ENCODE assay signal across 12 mouse cellular contexts in genomic region chr12:38598096-38598495, GRCm38 (mm10).
A peak's percentile ranks its signal among the peaks of the same experiment; 100 is the strongest.
DNase-seq lines count a peak whose midpoint lies in the region; ATAC-seq and TF ChIP-seq lines count a peak whose summit lies in the region.
"Had no signal": no experiment of that assay in that cellular context is flagged by ENCODE, and none has a peak within 500 bp of the region (broad histone marks: within the 10 kb centered on the region; RNA-seq: fewer than 3 reads in every experiment).

No protein-coding gene starts in this region.

- no peaks in the 10 kb centered on the region for H3K36me3 ChIP-seq in hindbrain, embryonic 11.5 days (ENCODE audit: control insufficient read depth, insufficient read depth, low read length)
- no peaks in the 10 kb centered on the region for H3K36me3 ChIP-seq in hindbrain, embryonic 10.5 days
- no peaks in the 10 kb centered on the region for H3K36me3 ChIP-seq in CH12.LX (replicated peaks in 1 of 2; ENCODE audit: control insufficient read depth in 1 of 2, insufficient read depth in 1 of 2, low read length in 1 of 2)
- no peaks in the 10 kb centered on the region for H3K36me3 ChIP-seq in liver, embryonic 12.5 days
- H3K36me3 ChIP-seq: heart, embryonic 12.5 days; liver, embryonic 15.5 days had no signal

- TF ChIP-seq POLR2A in CH12.LX (IDR thresholded peaks at IDR 0.05; ENCODE audit: low read depth, low read length), result no peak
- TF ChIP-seq POLR2A in cortical plate, adult 2 months (IDR thresholded peaks at IDR 0.05; ENCODE audit: extremely low read depth, insufficient read depth, low read length), result no peak

- 0 out of 2 replicates have a peak, but pooled peaks cover 2% of the 10 kb centered on the region for H3K4me1 ChIP-seq in hindbrain, embryonic 11.5 days (replicated peaks; ENCODE audit: control insufficient read depth, insufficient read depth, low read length)
- peaks cover 6% of the 10 kb centered on the region; the same call in 1 of the 2 replicates for H3K4me1 ChIP-seq in hindbrain, embryonic 10.5 days (replicated peaks)
- H3K4me1 ChIP-seq in CH12.LX (ENCODE audit: control insufficient read depth in 1 of 2, insufficient read depth in 2 of 2), result no peaks in the 10 kb centered on the region
- H3K4me1 ChIP-seq in cortical plate, adult 2 months (ENCODE audit: control insufficient read depth, insufficient read depth, low read length), result peaks cover 2% of the 10 kb centered on the region
- H3K4me1 ChIP-seq in liver, embryonic 12.5 days, result no peaks in the 10 kb centered on the region
- H3K4me1 ChIP-seq: liver, embryonic 15.5 days had no signal

- 44% methylated on average over 2 of the region's 2 CpGs for WGBS in hindbrain, embryonic 11.5 days
- 43% methylated on average over 2 of the region's 2 CpGs for WGBS in hindbrain, embryonic 10.5 days
- WGBS in liver, embryonic 12.5 days (ENCODE audit: insufficient replicate concordance), result 51% methylated on average over 2 of the region's 2 CpGs

- TF ChIP-seq CTCF in CH12.LX (conservative IDR thresholded peaks at IDR 0.05 in 1 of 2, IDR thresholded peaks at IDR 0.05 in 1 of 2; ENCODE audit: low read depth in 2 of 2, low read length in 2 of 2), result peak in 1 of 2 experiments; percentile 23; a peak in 1 of 4 replicates
- 0 out of 2 replicates have a peak, but pooled peaks have one; percentile 1 for TF ChIP-seq CTCF in cortical plate, adult 2 months (IDR thresholded peaks at IDR 0.05; ENCODE audit: extremely low read depth, insufficient read depth, low read length)

- no peak overlapping the region for H3K4me3 ChIP-seq in hindbrain, embryonic 11.5 days (ENCODE audit: low read depth, low read length)
- H3K4me3 ChIP-seq in hindbrain, embryonic 10.5 days, result no peak overlapping the region
- H3K4me3 ChIP-seq in CH12.LX (replicated peaks in 1 of 3; ENCODE audit: low read depth in 2 of 3, low read length in 2 of 3, poor library complexity in 1 of 3), result no peak overlapping the region
- H3K4me3 ChIP-seq in cortical plate, adult 2 months (ENCODE audit: insufficient read depth, low read length), result no peak overlapping the region
- no peak overlapping the region for H3K4me3 ChIP-seq in liver, embryonic 12.5 days
- H3K4me3 ChIP-seq: heart, embryonic 12.5 days; liver, embryonic 15.5 days had no signal

- in situ Hi-C loops in CH12.LX (cut with MboI; ENCODE audit: low pct_ligation_motif_present, low pct_unique_long_range_greater_than_20kb, low sequenced_read_pairs), result no loop called here

- no peak for TF ChIP-seq EP300 in CH12.LX (IDR thresholded peaks at IDR 0.05; ENCODE audit: low read length)

- H3K9ac ChIP-seq in hindbrain, embryonic 11.5 days (ENCODE audit: low read depth, low read length), result no peak overlapping the region
- H3K9ac ChIP-seq in CH12.LX (ENCODE audit: insufficient read depth, low read depth), result no peak overlapping the region
- H3K9ac ChIP-seq in liver, embryonic 12.5 days, result no peak overlapping the region
- H3K9ac ChIP-seq: heart, embryonic 12.5 days; liver, embryonic 15.5 days had no signal

- dilution Hi-C loops in CH12.LX (cut with MboI; ENCODE audit: extremely low pct_ligation_motif_present, extremely low pct_unique_long_range_greater_than_20kb, low sequenced_read_pairs), result no loop called here

- H3K27ac ChIP-seq in hindbrain, embryonic 11.5 days (ENCODE audit: low read depth, low read length), result no peak overlapping the region
- no peak overlapping the region for H3K27ac ChIP-seq in hindbrain, embryonic 10.5 days
- no peak overlapping the region for H3K27ac ChIP-seq in CH12.LX (ENCODE audit: insufficient read depth, low read depth)
- no peak overlapping the region for H3K27ac ChIP-seq in cortical plate, adult 2 months (ENCODE audit: insufficient read depth, low read length)
- no peak overlapping the region for H3K27ac ChIP-seq in liver, embryonic 12.5 days
- H3K27ac ChIP-seq: liver, embryonic 15.5 days had no signal

- no peaks in the 10 kb centered on the region for H3K27me3 ChIP-seq in hindbrain, embryonic 11.5 days (ENCODE audit: control insufficient read depth, insufficient read depth, low read length)
- no peaks in the 10 kb centered on the region for H3K27me3 ChIP-seq in hindbrain, embryonic 10.5 days (ENCODE audit: insufficient read depth, poor library complexity, severe bottlenecking)
- no peaks in the 10 kb centered on the region for H3K27me3 ChIP-seq in CH12.LX (replicated peaks)
- H3K27me3 ChIP-seq in liver, embryonic 12.5 days (replicated peaks), result no peaks in the 10 kb centered on the region
- H3K27me3 ChIP-seq: heart, embryonic 12.5 days; liver, embryonic 15.5 days had no signal

- H3K79me2 ChIP-seq in CH12.LX (replicated peaks; ENCODE audit: control insufficient read depth, extremely low read depth, insufficient read depth, poor library complexity, severe bottlenecking), result no peaks in the 10 kb centered on the region

- DNase-seq in hindbrain, embryonic 11.5 days (ENCODE audit: low spot score), result no peak
- DNase-seq in hindbrain, embryonic 10.5 days (ENCODE audit: low spot score), result no peak
- no peak for DNase-seq in CH12.LX (ENCODE audit: extremely low read depth)
- peak; percentile 8 to 19 for DNase-seq in layer of hippocampus, postnatal 10 days (ENCODE audit: low spot score in 2 of 2)
- DNase-seq: kidney, adult 11 months had no signal

- no peaks in the 10 kb centered on the region for H3K9me3 ChIP-seq in hindbrain, embryonic 11.5 days (ENCODE audit: control insufficient read depth, low read length)
- no peaks in the 10 kb centered on the region for H3K9me3 ChIP-seq in hindbrain, embryonic 10.5 days
- H3K9me3 ChIP-seq in CH12.LX (replicated peaks; ENCODE audit: low read length), result no peaks in the 10 kb centered on the region
- H3K9me3 ChIP-seq in liver, embryonic 12.5 days (replicated peaks), result no peaks in the 10 kb centered on the region
- H3K9me3 ChIP-seq: heart, embryonic 12.5 days; liver, embryonic 15.5 days had no signal

- peak; percentile 5 for TF ChIP-seq RAD21 in CH12.LX (IDR thresholded peaks at IDR 0.05; ENCODE audit: low read depth, low read length)

- ATAC-seq in hindbrain, embryonic 11.5 days (ENCODE audit: low FRiP score), result peak; percentile 58; the same call in 1 of the 2 replicates
- no peak for ATAC-seq in megakaryocyte-erythroid progenitor cell, adult 5-6 weeks (replicated peaks; ENCODE audit: low FRiP score, low TSS enrichment, poor library complexity, severe bottlenecking)
- ATAC-seq in granulocyte monocyte progenitor cell, adult 5-6 weeks (replicated peaks; ENCODE audit: poor library complexity, severe bottlenecking), result no peak
- ATAC-seq in liver, embryonic 12.5 days, result no peak
- ATAC-seq: CD4-positive, CD25-positive, alpha-beta regulatory T cell, adult 4 months had no signal

- H3K4me2 ChIP-seq in hindbrain, embryonic 11.5 days (replicated peaks; ENCODE audit: low read depth, low read length), result no peak overlapping the region
- H3K4me2 ChIP-seq in CH12.LX (ENCODE audit: insufficient read depth, low read depth, poor library complexity, severe bottlenecking), result no peak overlapping the region
- no peak overlapping the region for H3K4me2 ChIP-seq in liver, embryonic 12.5 days
- H3K4me2 ChIP-seq: heart, embryonic 12.5 days; liver, embryonic 15.5 days had no signal

TF ChIP-seq in CH12.LX, 34 proteins besides CTCF, POLR2A, EP300 and RAD21:
- no peak for TF ChIP-seq HCFC1 (IDR thresholded peaks at IDR 0.05; ENCODE audit: low read depth, low read length)
- no peak for TF ChIP-seq UBTF (IDR thresholded peaks at IDR 0.05; ENCODE audit: low read depth, low read length)
- no peak for TF ChIP-seq USF2 (conservative IDR thresholded peaks at IDR 0.05; ENCODE audit: low read depth, low read length)
- no peak for TF ChIP-seq MAX (IDR thresholded peaks at IDR 0.05; ENCODE audit: low read length)
- no peak for TF ChIP-seq GABPA (IDR thresholded peaks at IDR 0.05; ENCODE audit: insufficient replicate concordance, low read depth, low read length)
- no peak for TF ChIP-seq MAZ (IDR thresholded peaks at IDR 0.05; ENCODE audit: low read depth, low read length)
- TF ChIP-seq NELFE (IDR thresholded peaks at IDR 0.05; ENCODE audit: low read depth, low read length), result no peak
- no peak for TF ChIP-seq POLR2AphosphoS2 (IDR thresholded peaks at IDR 0.05; ENCODE audit: low read depth, low read length)
- TF ChIP-seq KAT2A (IDR thresholded peaks at IDR 0.05; ENCODE audit: insufficient replicate concordance, low read length), result no peak
- TF ChIP-seq MXI1 (IDR thresholded peaks at IDR 0.05; ENCODE audit: low read depth, low read length), result no peak
- TF ChIP-seq CHD2 (IDR thresholded peaks at IDR 0.05; ENCODE audit: low read length), result no peak
- TF ChIP-seq JUND (conservative IDR thresholded peaks at IDR 0.05; ENCODE audit: low read depth, low read length), result no peak
- no peak for TF ChIP-seq ZKSCAN1 (IDR thresholded peaks at IDR 0.05; ENCODE audit: borderline replicate concordance, low read depth, low read length)
- TF ChIP-seq SMC3 (IDR thresholded peaks at IDR 0.05; ENCODE audit: low read depth, low read length), result no peak
- no peak for TF ChIP-seq SIN3A (IDR thresholded peaks at IDR 0.05; ENCODE audit: low read length)
- TF ChIP-seq TBP (conservative IDR thresholded peaks at IDR 0.05; ENCODE audit: low read depth, low read length), result no peak
- TF ChIP-seq MAFK (IDR thresholded peaks at IDR 0.05; ENCODE audit: insufficient replicate concordance, low read length), result no peak

Comparison
In these comparisons a context has a peak if more than half of its experiments do, and no peak if none do; other contexts are left out.
1. DNase-seq: peak in layer of hippocampus, postnatal 10 days (2 of 2); none in hindbrain, embryonic 11.5 days (single experiment), hindbrain, embryonic 10.5 days (single experiment) and CH12.LX (single experiment).